Mouse (Mus musculus) stomach, embryonic 16.5 days (tissue): ENCODE measurements around the gene Camsap3. TPM values are rescaled to one million over a fixed set of nuclear protein-coding genes. Genes with fewer than 3 reads are reported as not detected.

Experiments
- ATAC-seq: fragments of 200-750 bp; cut with Nextera tagmentation; 2 replicates; pipeline ENCODE4 v1.8.0; 2017; ENCODE audit warnings: moderate number of reproducible peaks, moderate TSS enrichment; ENCODE audit not compliant: insufficient read depth, low FRiP score
- H3K27ac ChIP-seq: fragments of 300-500 bp; sonication (generic); 2 replicates; pipeline ENCODE4 v1.5.1; 2014; ENCODE audit warnings: low read length
- H3K27me3 ChIP-seq: fragments of 300-500 bp; sonication (generic); 2 replicates; pipeline ENCODE4 v1.6.1; 2014; ENCODE audit warnings: low read length, control low read depth, mixed read lengths; ENCODE audit not compliant: control insufficient read depth, insufficient read depth
- H3K36me3 ChIP-seq: fragments of 300-500 bp; sonication (generic); 2 replicates; pipeline ENCODE4 v1.6.1; 2014; ENCODE audit warnings: low read length; ENCODE audit not compliant: control insufficient read depth, insufficient read depth
- H3K4me1 ChIP-seq: fragments of 300-500 bp; sonication (generic); 2 replicates; pipeline ENCODE4 v1.6.1; 2014; ENCODE audit warnings: low read length, control low read depth, mixed read lengths; ENCODE audit not compliant: control insufficient read depth, insufficient read depth
- H3K4me2 ChIP-seq: fragments of 300-500 bp; sonication (generic); 2 replicates; pipeline ENCODE4 v1.6.1; 2014; ENCODE audit warnings: low read depth, low read length, mixed read lengths
- H3K4me3 ChIP-seq: fragments of 300-500 bp; sonication (generic); replicated peaks from 2 replicates; pipeline ENCODE4 v1.5.1; 2014; ENCODE audit warnings: mild to moderate bottlenecking, low read length
- H3K9ac ChIP-seq: fragments of 300-500 bp; sonication (generic); 2 replicates; pipeline ENCODE4 v1.6.1; 2014; ENCODE audit warnings: low read length
- H3K9me3 ChIP-seq: fragments of 300-500 bp; sonication (generic); replicated peaks from 2 replicates; pipeline ENCODE4 v1.6.1; 2016; ENCODE audit warnings: low read length, control low read depth; ENCODE audit not compliant: control insufficient read depth
- WGBS: fragments of 180-500 bp; shearing (Covaris S2); extraction: QIAGEN DNeasy Blood & Tissue Kit; methylation state at CpG from one replicate; pipeline ENCODE4 v1.1.7; 2014; 5-methylcytosine and 5-hydroxymethylcytosine counted together
- polyA plus RNA-seq: library from polyadenylated mRNA; unstranded; fragments of >200 nt; fragmentation: Nextera tagmentation; extraction: Ambion mirVana; gene quantifications from 2 replicates; pipeline ENCODE4 v1.2.1, GENCODE M21; 2015

Camsap3 gene
- 11.5 and 13.2 TPM in 2 replicates for polyA plus RNA-seq

- WGBS = 10% methylated on average over 7 of the region's 7 CpGs
- no peak for ATAC-seq
- H3K9ac ChIP-seq = peak within 1 kb of the TSS; percentile 74
- H3K4me3 ChIP-seq = peak within 1 kb of the TSS; percentile 75
- peak within 1 kb of the TSS; percentile 87 for H3K4me2 ChIP-seq
- H3K27ac ChIP-seq = peak within 1 kb of the TSS; percentile 91
- H3K4me1 ChIP-seq = 0 out of 2 replicates have a peak, but pooled peaks cover 3% of the 10 kb centered on the region
- H3K36me3 ChIP-seq = no peaks in the 10 kb centered on the region
- H3K27me3 ChIP-seq = no peaks in the 10 kb centered on the region
- H3K9me3 ChIP-seq = no peaks in the 10 kb centered on the region
Observed at GRCm38 (mm10) chr8:3586993-3587390, at the start of gene Camsap3. Gene Camsap3, plus strand, starts transcription at chr8:3587293.

DNA sequence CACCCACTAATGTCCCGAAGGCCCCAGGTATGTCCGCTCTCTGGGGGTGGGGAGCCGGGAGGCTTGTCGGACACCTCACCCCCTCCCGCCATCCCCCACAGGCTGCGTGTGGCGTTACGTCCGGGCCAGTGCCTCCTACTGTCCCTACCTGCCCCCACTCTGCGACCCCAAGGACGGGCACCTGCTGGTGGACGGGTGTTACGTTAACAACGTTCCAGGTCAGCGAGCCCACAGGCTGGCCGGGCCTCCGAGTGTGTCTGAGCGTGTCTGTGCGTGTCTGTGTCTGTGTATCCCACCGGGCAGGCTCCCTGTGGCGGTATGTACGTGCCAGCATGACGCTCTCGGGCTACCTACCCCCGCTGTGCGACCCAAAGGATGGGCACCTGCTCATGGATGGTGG, 49.4 kb upstream of the Camsap3 start:
- H3K4me2 ChIP-seq = no peak overlapping the region
- H3K27me3 ChIP-seq = no peaks in the 10 kb centered on the region
- no peak overlapping the region for H3K27ac ChIP-seq
- no peak overlapping the region for H3K9ac ChIP-seq
- H3K4me1 ChIP-seq = no peaks in the 10 kb centered on the region
- H3K9me3 ChIP-seq = no peaks in the 10 kb centered on the region
- 95% methylated on average over 26 of the region's 26 CpGs for WGBS
- peak; percentile 13; the same call in 1 of the 2 replicates for ATAC-seq
- H3K4me3 ChIP-seq = no peak overlapping the region
- H3K36me3 ChIP-seq = peaks cover 30% of the 10 kb centered on the region

DNA sequence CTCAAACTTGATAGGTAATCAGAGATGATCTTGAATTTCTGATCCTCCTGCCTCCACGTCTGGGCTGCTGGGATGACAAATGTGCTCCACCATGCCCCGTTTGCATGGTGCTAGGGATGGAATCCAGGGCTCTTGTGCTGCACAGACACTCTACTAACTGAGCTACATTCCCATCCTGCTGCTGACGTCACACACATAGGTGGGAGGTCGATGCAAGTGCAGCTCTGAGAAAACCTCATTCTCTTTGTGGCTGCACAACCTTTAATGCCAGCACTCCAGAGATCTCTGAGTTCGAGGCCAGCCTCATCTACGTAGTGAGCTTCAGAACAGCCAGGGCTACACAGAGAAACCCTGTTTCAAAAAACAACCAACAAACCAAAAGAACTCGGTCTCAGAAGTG, 47.9 kb upstream of the Camsap3 start:
- WGBS = 81% methylated on average over 7 of the region's 7 CpGs
- ATAC-seq = no peak
- peaks cover 33% of the 10 kb centered on the region for H3K36me3 ChIP-seq

GRCm38 (mm10) chr8:3540076-3540475, 47.0 kb upstream of the Camsap3 start:
- Histone ChIP-seq H3K4me3 (no peak overlapping the region), H3K27me3 (no peaks in the 10 kb centered on the region), H3K4me1 (no peaks in the 10 kb centered on the region), H3K4me2 (no peak overlapping the region), H3K27ac (no peak overlapping the region), H3K9ac (no peak overlapping the region), H3K36me3 (peaks cover 37% of the 10 kb centered on the region), H3K9me3 (no peaks in the 10 kb centered on the region)
- WGBS = 86% methylated on average over 4 of the region's 4 CpGs
- no peak for ATAC-seq

More for the DNA sequence above, 47.9 kb upstream of the Camsap3 start:
- H3K27me3 ChIP-seq = no peaks in the 10 kb centered on the region
- no peak overlapping the region for H3K4me2 ChIP-seq
- H3K4me3 ChIP-seq = no peak overlapping the region
- no peaks in the 10 kb centered on the region for H3K9me3 ChIP-seq
- no peak overlapping the region for H3K27ac ChIP-seq
- H3K4me1 ChIP-seq = no peaks in the 10 kb centered on the region
- H3K9ac ChIP-seq = no peak overlapping the region

DNA sequence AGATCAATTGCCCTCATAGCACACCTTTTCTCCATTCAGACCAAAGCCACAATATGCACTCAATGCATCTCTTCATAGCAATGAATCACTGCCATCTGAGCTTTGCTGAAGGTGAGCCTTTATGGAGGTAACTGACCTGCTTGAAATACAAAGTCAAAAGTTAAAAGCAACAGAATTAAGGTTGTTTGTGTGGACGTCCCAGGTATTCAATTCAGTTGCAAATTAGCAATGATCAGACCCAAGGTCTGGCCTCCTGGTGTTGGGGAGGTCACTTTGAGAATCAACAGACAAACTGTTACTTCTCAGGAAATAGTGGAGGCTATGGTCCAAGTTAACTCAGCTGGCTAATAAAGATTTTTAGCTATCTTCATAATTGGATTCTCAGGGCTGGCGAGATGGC, 40.6 kb upstream of the Camsap3 start:
- no peak for ATAC-seq
- H3K36me3 ChIP-seq = peaks cover 10% of the 10 kb centered on the region
- H3K4me2 ChIP-seq = no peak overlapping the region
- H3K4me3 ChIP-seq = no peak overlapping the region
- H3K27me3 ChIP-seq = no peaks in the 10 kb centered on the region
- no peaks in the 10 kb centered on the region for H3K4me1 ChIP-seq
- no peaks in the 10 kb centered on the region for H3K9me3 ChIP-seq
- H3K27ac ChIP-seq = no peak overlapping the region
- WGBS = 88% methylated on average over 2 of the region's 2 CpGs
- H3K9ac ChIP-seq = no peak overlapping the region

DNA sequence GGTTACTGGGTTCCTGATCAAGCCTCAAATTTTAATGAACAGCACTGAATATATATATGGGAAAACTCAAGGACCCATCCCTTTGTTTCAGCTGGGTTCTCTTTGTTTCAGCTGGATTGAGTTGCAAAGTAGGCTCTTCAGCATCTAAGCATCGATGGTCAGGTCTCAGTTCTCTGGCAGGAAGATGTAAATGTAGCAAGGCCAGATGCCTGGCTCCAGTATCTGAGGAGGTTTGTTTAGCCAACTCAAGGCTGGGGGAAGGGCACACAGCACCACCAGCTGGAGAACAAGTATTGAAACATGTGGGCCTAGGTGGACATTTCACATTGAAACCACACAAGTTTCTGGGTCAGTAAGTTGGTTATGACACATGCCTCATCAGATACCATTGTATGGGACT, 34.9 kb upstream of the Camsap3 start:
- no peaks in the 10 kb centered on the region for H3K36me3 ChIP-seq
- no peaks in the 10 kb centered on the region for H3K9me3 ChIP-seq
- H3K4me3 ChIP-seq = no peak overlapping the region
- H3K4me2 ChIP-seq = no peak overlapping the region
- WGBS = 91% methylated on average over 1 of the region's 1 CpGs
- H3K9ac ChIP-seq = no peak overlapping the region
- no peaks in the 10 kb centered on the region for H3K4me1 ChIP-seq
- H3K27ac ChIP-seq = no peak overlapping the region
- no peaks in the 10 kb centered on the region for H3K27me3 ChIP-seq
- no peak for ATAC-seq

- WGBS = 65% methylated on average over 4 of the region's 4 CpGs
- Histone ChIP-seq H3K9me3 (no peaks in the 10 kb centered on the region), H3K4me3 (no peak overlapping the region), H3K27me3 (no peaks in the 10 kb centered on the region), H3K4me2 (no peak overlapping the region), H3K4me1 (no peaks in the 10 kb centered on the region), H3K9ac (no peak overlapping the region), H3K27ac (no peak overlapping the region), H3K36me3 (no peaks in the 10 kb centered on the region)
- ATAC-seq = peak; percentile 84
Observed at GRCm38 (mm10) chr8:3556114-3556513, 31.0 kb upstream of the Camsap3 start.

DNA sequence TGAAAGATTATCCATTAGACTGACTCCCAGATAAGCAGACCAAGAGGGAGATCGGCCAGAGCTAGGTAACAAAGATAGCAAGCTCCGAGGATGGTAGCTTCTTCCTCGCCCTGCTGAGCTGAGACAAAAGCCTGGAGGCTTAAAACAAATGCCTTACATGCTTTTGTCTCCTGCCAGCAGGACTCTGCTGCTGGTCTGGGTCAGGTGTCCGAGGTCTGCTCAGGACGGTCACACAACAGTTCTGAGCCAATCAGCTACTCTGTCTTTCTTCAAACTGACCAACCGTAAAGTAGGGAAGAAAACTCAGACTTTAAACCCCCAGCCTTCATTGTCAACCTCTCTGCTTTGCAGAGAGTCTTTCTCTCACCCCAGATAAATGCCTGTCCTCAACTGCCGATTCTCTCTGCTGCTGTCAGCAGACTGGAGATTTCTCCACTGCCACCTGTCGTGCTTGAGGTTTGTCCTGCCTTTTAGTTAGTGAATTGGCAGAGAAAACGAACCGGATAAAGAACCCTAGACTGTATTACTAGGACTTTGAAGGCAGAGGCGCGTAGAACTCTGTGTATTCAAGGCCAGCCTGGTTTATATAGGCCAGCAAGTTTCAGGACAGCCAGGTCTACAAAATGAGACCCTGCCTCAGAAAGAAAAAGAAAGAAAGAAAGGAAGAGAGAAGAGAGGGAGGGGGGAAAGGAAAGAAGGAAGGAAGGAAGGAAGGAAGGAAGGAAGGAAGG, 19.3 kb upstream of the Camsap3 start, which contains the start of gene C330021F23Rik:
Gene C330021F23Rik (plus strand): TSS at position 350 of the 731 bp plus-strand sequence.
- Histone ChIP-seq H3K4me3 (peak within 1 kb of the TSS; percentile 13), H3K27ac (no peak within 1 kb of the TSS), H3K4me1 (no peaks in the 10 kb centered on the region), H3K9me3 (no peaks in the 10 kb centered on the region), H3K9ac (0 out of 2 replicates have a peak within 1 kb of the TSS, but pooled peaks have one; percentile 11), H3K36me3 (no peaks in the 10 kb centered on the region), H3K4me2 (peak within 1 kb of the TSS; percentile 34), H3K27me3 (no peaks in the 10 kb centered on the region)
- WGBS = 5% methylated on average over 12 of the region's 12 CpGs
- ATAC-seq = no peak; the same call in 1 of the 2 replicates

- Histone ChIP-seq H3K36me3 (no peaks in the 10 kb centered on the region), H3K27ac (no peak overlapping the region), H3K9me3 (no peaks in the 10 kb centered on the region), H3K4me3 (peak overlapping the region; percentile 13), H3K9ac (no peak overlapping the region), H3K4me2 (peak overlapping the region; percentile 34), H3K4me1 (no peaks in the 10 kb centered on the region), H3K27me3 (no peaks in the 10 kb centered on the region)
- ATAC-seq = no peak
- WGBS = 9% methylated on average over 7 of the region's 7 CpGs
Observed at GRCm38 (mm10) chr8:3568378-3568777, 18.7 kb upstream of the Camsap3 start.
